Mouse (Mus musculus): Measurements from ENCODE around the gene Rpp14.
A peak's percentile ranks its signal among the peaks of the same experiment; 100 is the strongest.

Gene Rpp14

GRCm38 (mm10) chr14:8080165-8080679 lies at the start of gene Rpp14:
Rpp14 (plus strand) TSS chr14:8080367.
- DNase-seq (ENCODE audit: low read depth, low spot score) = peak; percentile 97

- DNase-seq (ENCODE audit: low read depth, low spot score) = no peak
Observed at GRCm38 (mm10) chr14:8030535-8030934, 49.6 kb upstream of the Rpp14 start.

GRCm38 (mm10) chr14:8032087-8032944 lies 47.9 kb upstream of the Rpp14 start:
- DNase-seq (ENCODE audit: low read depth, low spot score) = no peak

GRCm38 (mm10) chr14:8034561-8034960 lies 45.6 kb upstream of the Rpp14 start:
- DNase-seq (ENCODE audit: low read depth, low spot score) = no peak

GRCm38 (mm10) chr14:8035951-8036350 lies 44.2 kb upstream of the Rpp14 start:
- DNase-seq (ENCODE audit: low read depth, low spot score) = no peak

- DNase-seq (ENCODE audit: low read depth, low spot score) = peak; percentile 11
Observed at GRCm38 (mm10) chr14:8036406-8036805, 43.8 kb upstream of the Rpp14 start.

GRCm38 (mm10) chr14:8038150-8038549 lies 42.0 kb upstream of the Rpp14 start:
- no peak for DNase-seq (ENCODE audit: low read depth, low spot score)

GRCm38 (mm10) chr14:8038791-8039448 lies 41.2 kb upstream of the Rpp14 start:
- DNase-seq (ENCODE audit: low read depth, low spot score) = no peak

- no peak for DNase-seq (ENCODE audit: low read depth, low spot score)
Observed at GRCm38 (mm10) chr14:8040179-8040578, 40.0 kb upstream of the Rpp14 start.

- no peak for DNase-seq (ENCODE audit: low read depth, low spot score)
Observed at GRCm38 (mm10) chr14:8040911-8041678, 39.1 kb upstream of the Rpp14 start.

GRCm38 (mm10) chr14:8042120-8042519 lies 38.0 kb upstream of the Rpp14 start:
- no peak for DNase-seq (ENCODE audit: low read depth, low spot score)

GRCm38 (mm10) chr14:8042577-8042976 lies 37.6 kb upstream of the Rpp14 start:
- DNase-seq (ENCODE audit: low read depth, low spot score) = no peak

GRCm38 (mm10) chr14:8044330-8044729 lies 35.8 kb upstream of the Rpp14 start:
- DNase-seq (ENCODE audit: low read depth, low spot score) = peak; percentile 62

- DNase-seq (ENCODE audit: low read depth, low spot score) = no peak
Observed at GRCm38 (mm10) chr14:8044786-8045185, 35.4 kb upstream of the Rpp14 start.

- DNase-seq (ENCODE audit: low read depth, low spot score) = no peak
Observed at GRCm38 (mm10) chr14:8045187-8045846, 34.9 kb upstream of the Rpp14 start.

GRCm38 (mm10) chr14:8046839-8047238 lies 33.3 kb upstream of the Rpp14 start:
- no peak for DNase-seq (ENCODE audit: low read depth, low spot score)

GRCm38 (mm10) chr14:8049334-8049733 lies 30.8 kb upstream of the Rpp14 start:
- no peak for DNase-seq (ENCODE audit: low read depth, low spot score)

- DNase-seq (ENCODE audit: low read depth, low spot score) = no peak
Observed at GRCm38 (mm10) chr14:8051869-8052268, 28.3 kb upstream of the Rpp14 start.

- DNase-seq (ENCODE audit: low read depth, low spot score) = no peak
Observed at GRCm38 (mm10) chr14:8052661-8053060, 27.5 kb upstream of the Rpp14 start.

- no peak for DNase-seq (ENCODE audit: low read depth, low spot score)
Observed at GRCm38 (mm10) chr14:8054310-8055102, 25.7 kb upstream of the Rpp14 start.

GRCm38 (mm10) chr14:8056076-8056475 lies 24.1 kb upstream of the Rpp14 start:
- DNase-seq (ENCODE audit: low read depth, low spot score) = no peak
